Mouse (Mus musculus): ENCODE results near the gene Atp9a.

DNA sequence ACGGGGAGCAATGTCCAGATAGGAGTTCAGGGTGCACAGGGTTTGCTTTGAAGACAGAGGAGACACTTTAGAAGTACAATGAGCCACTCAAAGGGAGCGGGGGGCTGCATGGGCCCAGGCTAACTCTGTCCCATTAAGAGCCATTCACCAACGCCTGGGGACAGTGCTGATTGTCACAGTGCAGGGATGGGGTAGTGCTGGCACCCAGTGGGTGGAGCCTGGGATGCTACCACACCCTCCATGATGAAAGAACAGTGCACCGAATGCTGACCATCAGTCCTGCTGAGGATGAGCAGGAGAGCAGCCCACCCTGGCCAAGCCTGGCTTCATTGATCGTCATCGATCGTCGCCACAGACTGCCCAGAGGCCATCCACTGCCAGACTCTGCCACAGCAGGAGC is 11.0 kb downstream of the Atp9a start:
- no peak for TF ChIP-seq ZNF384 (IDR thresholded peaks at IDR 0.05; ENCODE audit: low read depth, low read length)
- no peak for TF ChIP-seq POLR2A (IDR thresholded peaks at IDR 0.05; ENCODE audit: control insufficient read depth in 1 of 2, insufficient read depth in 1 of 2, low read depth in 1 of 2, low read length in 2 of 2, poor library complexity in 1 of 2)
- TF ChIP-seq CHD2 (IDR thresholded peaks at IDR 0.05; ENCODE audit: low read length), result no peak
- TF ChIP-seq CTCF (IDR thresholded peaks at IDR 0.05 in 2 of 3, conservative IDR thresholded peaks at IDR 0.05 in 1 of 3; ENCODE audit: control insufficient read depth in 1 of 3, insufficient read depth in 1 of 3, low read depth in 2 of 3, low read length in 3 of 3, poor library complexity in 1 of 3, severe bottlenecking in 1 of 3), result no peak
- no peak for TF ChIP-seq E2F4 (IDR thresholded peaks at IDR 0.05; ENCODE audit: borderline replicate concordance, low read depth, low read length)
- TF ChIP-seq ELF1 (IDR thresholded peaks at IDR 0.05; ENCODE audit: low read depth, low read length), result no peak
- TF ChIP-seq ZKSCAN1 (IDR thresholded peaks at IDR 0.05; ENCODE audit: low read depth, low read length), result no peak
- TF ChIP-seq TAL1 (IDR thresholded peaks at IDR 0.05; ENCODE audit: low read length), result no peak
- no peak for TF ChIP-seq NELFE (IDR thresholded peaks at IDR 0.05; ENCODE audit: low read depth, low read length)

Measured in MEL (cell line).